Mouse (Mus musculus) neutrophil, adult 5-6 weeks (primary cell): Measurements from ENCODE around the gene Hoxb9. TPM values are rescaled to one million over a fixed set of nuclear protein-coding genes. Genes with fewer than 3 reads are reported as not detected.

Experiments
- ATAC-seq: fragments of 151-379, 151-347 bp; 2 replicates; pipeline ENCODE4 v1.8.0; 2017; ENCODE audit warnings: mild to moderate bottlenecking, moderate TSS enrichment; ENCODE audit not compliant: insufficient number of reproducible peaks, poor library complexity, low FRiP score, severe bottlenecking; ENCODE audit errors: extremely low read depth
- total RNA-seq: library from RNA; stranded (forward); fragments of 200-1000 nt; gene quantifications from 2 replicates; pipeline ENCODE4 v1.2.3, GENCODE M21; 2017

Hoxb9 gene
- total RNA-seq, 1 experiment from 2014 or later = not detected

GRCm38 (mm10) chr11:96294245-96295091, 23.2 kb downstream of the Hoxb9 start:
- ATAC-seq = peak; percentile 68

GRCm38 (mm10) chr11:96295092-96295835, 24.0 kb downstream of the Hoxb9 start:
- no peak for ATAC-seq

GRCm38 (mm10) chr11:96296997-96297396, 25.7 kb downstream of the Hoxb9 start:
- no peak for ATAC-seq

GRCm38 (mm10) chr11:96297428-96297827, 26.2 kb downstream of the Hoxb9 start:
- no peak for ATAC-seq

- ATAC-seq = no peak
Observed at GRCm38 (mm10) chr11:96297968-96298635, 26.8 kb downstream of the Hoxb9 start.

- ATAC-seq = no peak
Observed at GRCm38 (mm10) chr11:96298895-96299667, 27.8 kb downstream of the Hoxb9 start.

- ATAC-seq = no peak
Observed at GRCm38 (mm10) chr11:96299781-96300180, 28.5 kb downstream of the Hoxb9 start.

- no peak for ATAC-seq
Observed at GRCm38 (mm10) chr11:96300354-96301063, 29.3 kb downstream of the Hoxb9 start.

- ATAC-seq = no peak
Observed at GRCm38 (mm10) chr11:96301064-96301431, 29.8 kb downstream of the Hoxb9 start.

- ATAC-seq = no peak
Observed at GRCm38 (mm10) chr11:96301837-96302236, 30.6 kb downstream of the Hoxb9 start.

GRCm38 (mm10) chr11:96302381-96303150, 31.3 kb downstream of the Hoxb9 start:
- no peak for ATAC-seq

GRCm38 (mm10) chr11:96303151-96304099, 32.2 kb downstream of the Hoxb9 start, which contains the start of gene Hoxb5:
Gene Hoxb5 (plus strand): TSS chr11:96303336.
- ATAC-seq = 0 out of 2 replicates have a peak, but pooled peaks have one; percentile 30

GRCm38 (mm10) chr11:96304381-96305195, 33.3 kb downstream of the Hoxb9 start:
- no peak for ATAC-seq

- no peak for ATAC-seq
Observed at GRCm38 (mm10) chr11:96305505-96306182, 34.4 kb downstream of the Hoxb9 start.

- ATAC-seq = no peak
Observed at GRCm38 (mm10) chr11:96306183-96306907, 35.1 kb downstream of the Hoxb9 start.
